Mouse (Mus musculus) midbrain, embryonic 14.5 days (tissue): ENCODE data around the gene Txnip. TPM values are rescaled to one million over a fixed set of nuclear protein-coding genes. Genes with fewer than 3 reads are reported as not detected.
A peak's percentile ranks its signal among the peaks of the same experiment; 100 is the strongest.

Experiments
- ATAC-seq: fragments of 200-750 bp; cut with Nextera tagmentation; 2 replicates; pipeline ENCODE4 v1.8.0; 2017; ENCODE audit warnings: moderate number of reproducible peaks, moderate library complexity; ENCODE audit not compliant: low FRiP score, low TSS enrichment
- DNase-seq: peaks from one replicate; pipeline ENCODE4 v3.0.0-alpha.2; 2015
- H3K27ac ChIP-seq: fragments of 300-500 bp; sonication (generic); replicated peaks from 2 replicates; pipeline ENCODE4 v1.5.1; 2014; ENCODE audit warnings: mild to moderate bottlenecking, low read depth, low read length, moderate library complexity
- H3K27me3 ChIP-seq: fragments of 300-500 bp; sonication (generic); 2 replicates; pipeline ENCODE4 v1.6.1; 2014; ENCODE audit warnings: low read length, control low read depth, mixed read lengths; ENCODE audit not compliant: control insufficient read depth, insufficient read depth
- H3K36me3 ChIP-seq: fragments of 300-500 bp; sonication (generic); 2 replicates; pipeline ENCODE4 v1.6.1; 2014; ENCODE audit warnings: low read length, control low read depth; ENCODE audit not compliant: control insufficient read depth, insufficient read depth
- H3K4me1 ChIP-seq: fragments of 300-500 bp; sonication (generic); 2 replicates; pipeline ENCODE4 v1.6.1; 2014; ENCODE audit warnings: mild to moderate bottlenecking, antibody characterized with exemption, low read length, control low read depth; ENCODE audit not compliant: control insufficient read depth, insufficient read depth
- H3K4me2 ChIP-seq: fragments of 300-500 bp; sonication (generic); 2 replicates; pipeline ENCODE4 v1.6.1; 2014; ENCODE audit warnings: mild to moderate bottlenecking, low read length, moderate library complexity
- H3K4me3 ChIP-seq: fragments of 300-500 bp; sonication (generic); replicated peaks from 2 replicates; pipeline ENCODE4 v1.5.1; 2014; ENCODE audit warnings: low read depth, low read length
- H3K9ac ChIP-seq: fragments of 300-500 bp; sonication (generic); replicated peaks from 2 replicates; pipeline ENCODE4 v1.6.1; 2014; ENCODE audit warnings: mild to moderate bottlenecking, low read length, moderate library complexity
- H3K9me3 ChIP-seq: fragments of 300-500 bp; sonication (generic); 2 replicates; pipeline ENCODE4 v1.6.1; 2016; ENCODE audit warnings: low read length, control low read depth, mixed read lengths; ENCODE audit not compliant: control insufficient read depth
- whole genome bisulfite sequencing: fragments of 180-500 bp; shearing (Covaris S2); extraction: QIAGEN DNeasy Blood & Tissue Kit; methylation state at CpG from one replicate; pipeline ENCODE4 v1.1.7; 2014; 5-methylcytosine and 5-hydroxymethylcytosine counted together
- polyA plus RNA-seq: library from polyadenylated mRNA; unstranded; fragments of >200 nt; fragmentation: Nextera tagmentation; extraction: Ambion mirVana; gene quantifications from 2 replicates; pipeline ENCODE4 v1.2.1, GENCODE M21; 2014

Gene Txnip
- polyA plus RNA-seq, 1 experiment from 2014 or later = 60.1 TPM

DNA sequence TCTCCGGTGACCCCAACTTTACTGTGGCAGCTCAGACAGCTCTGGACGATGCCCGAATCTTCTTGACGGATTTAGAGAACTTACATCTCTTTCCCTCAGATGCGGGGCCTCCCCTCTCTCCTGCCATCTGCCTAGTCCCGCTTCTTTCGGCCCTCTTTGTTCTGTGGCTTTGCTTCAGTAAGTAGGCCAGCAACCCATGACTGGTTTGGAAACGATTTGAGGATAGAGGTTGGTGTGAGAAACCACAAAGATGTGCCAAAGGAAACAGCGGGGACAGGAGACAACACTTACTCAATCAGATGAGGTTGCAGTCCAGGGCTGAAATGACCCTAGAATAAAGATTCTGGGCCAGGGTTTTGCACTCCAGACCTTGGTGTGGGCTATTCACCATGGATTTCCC is 29.3 kb upstream of the Txnip start:
- Histone ChIP-seq H3K27ac (no peak overlapping the region), H3K4me3 (no peak overlapping the region), H3K27me3 (peaks cover 19% of the 10 kb centered on the region), H3K9me3 (no peaks in the 10 kb centered on the region), H3K9ac (no peak overlapping the region), H3K36me3 (no peaks in the 10 kb centered on the region), H3K4me1 (peaks cover 9% of the 10 kb centered on the region), H3K4me2 (no peak overlapping the region)
- ATAC-seq = no peak
- 27% methylated on average over 9 of the region's 9 CpGs for WGBS
- no peak for DNase-seq

GRCm38 (mm10) chr3:96532050-96532449 is 25.7 kb upstream of the Txnip start:
- H3K4me1 ChIP-seq = peaks cover 4% of the 10 kb centered on the region
- no peak for ATAC-seq
- no peak overlapping the region for H3K27ac ChIP-seq
- H3K9me3 ChIP-seq = no peaks in the 10 kb centered on the region
- no peaks in the 10 kb centered on the region for H3K36me3 ChIP-seq
- no peak for DNase-seq
- no peak overlapping the region for H3K9ac ChIP-seq
- H3K27me3 ChIP-seq = peaks cover 14% of the 10 kb centered on the region
- no peak overlapping the region for H3K4me3 ChIP-seq
- WGBS = 73% methylated on average over 7 of the region's 7 CpGs
- H3K4me2 ChIP-seq = no peak overlapping the region

DNA sequence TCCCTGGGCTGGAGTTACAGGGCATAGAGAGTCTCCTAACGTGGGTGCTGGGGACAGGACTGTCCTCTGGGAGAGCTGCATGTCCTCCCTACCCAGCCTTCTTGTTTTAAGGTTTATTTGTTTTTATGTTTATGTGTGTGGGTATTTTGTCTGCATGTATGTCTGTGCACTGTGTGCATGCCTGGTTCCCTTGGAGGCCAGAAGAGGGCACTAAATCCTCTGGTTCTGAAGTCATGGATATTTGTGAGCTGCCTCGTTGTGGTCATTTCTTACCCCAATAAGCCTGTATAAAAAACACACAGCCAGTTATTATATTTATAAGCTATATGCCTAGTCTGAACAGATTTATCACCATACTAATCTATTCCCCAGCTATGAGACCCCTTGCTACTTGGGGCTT is 23.5 kb upstream of the Txnip start:
- Histone ChIP-seq H3K9me3 (no peaks in the 10 kb centered on the region), H3K36me3 (no peaks in the 10 kb centered on the region), H3K4me2 (no peak overlapping the region), H3K9ac (no peak overlapping the region), H3K27ac (no peak overlapping the region), H3K4me1 (no peaks in the 10 kb centered on the region), H3K27me3 (no peaks in the 10 kb centered on the region), H3K4me3 (no peak overlapping the region)
- DNase-seq (no peak), ATAC-seq (no peak)
- WGBS = 57% methylated on average over 2 of the region's 2 CpGs

DNA sequence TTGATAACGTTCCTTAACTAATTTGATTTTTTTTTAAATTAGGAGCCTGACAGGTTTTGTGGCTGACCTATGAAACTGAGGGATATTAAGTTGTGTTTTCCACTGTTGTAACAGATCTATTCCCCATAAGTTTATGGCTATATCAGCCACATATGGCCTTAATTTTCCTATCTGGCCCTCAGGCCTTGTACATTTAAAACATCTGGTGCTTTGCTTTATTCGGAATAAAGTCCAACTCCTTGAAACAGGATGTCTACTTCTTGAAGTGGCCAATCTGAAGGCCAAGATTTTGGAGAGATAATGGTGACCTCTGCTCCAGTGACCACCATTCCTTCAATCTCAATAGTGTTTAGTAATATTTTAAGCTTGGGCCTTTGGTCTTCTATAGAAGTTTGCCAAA is 18.4 kb upstream of the Txnip start:
- DNase-seq (no peak), ATAC-seq (no peak)
- no peaks in the 10 kb centered on the region for H3K36me3 ChIP-seq
- no peaks in the 10 kb centered on the region for H3K9me3 ChIP-seq
- H3K4me3 ChIP-seq = no peak overlapping the region
- no peaks in the 10 kb centered on the region for H3K4me1 ChIP-seq
- no peak overlapping the region for H3K27ac ChIP-seq
- H3K27me3 ChIP-seq = no peaks in the 10 kb centered on the region
- no peak overlapping the region for H3K9ac ChIP-seq
- WGBS = 89% methylated on average over 2 of the region's 2 CpGs
- no peak overlapping the region for H3K4me2 ChIP-seq

- Histone ChIP-seq H3K27me3 (no peaks in the 10 kb centered on the region), H3K36me3 (no peaks in the 10 kb centered on the region), H3K9me3 (no peaks in the 10 kb centered on the region), H3K4me1 (no peaks in the 10 kb centered on the region), H3K4me3 (no peak overlapping the region), H3K4me2 (no peak overlapping the region), H3K27ac (no peak overlapping the region), H3K9ac (no peak overlapping the region)
- DNase-seq (no peak), ATAC-seq (no peak)
- WGBS = 24% methylated on average over 6 of the region's 6 CpGs
Observed at GRCm38 (mm10) chr3:96540740-96541139, 17.0 kb upstream of the Txnip start.

GRCm38 (mm10) chr3:96541328-96542078 is 16.3 kb upstream of the Txnip start:
- no peak overlapping the region for H3K4me2 ChIP-seq
- H3K27ac ChIP-seq = no peak overlapping the region
- no peaks in the 10 kb centered on the region for H3K4me1 ChIP-seq
- WGBS = 24% methylated on average over 14 of the region's 14 CpGs
- no peak overlapping the region for H3K4me3 ChIP-seq
- no peak overlapping the region for H3K9ac ChIP-seq
- H3K36me3 ChIP-seq = no peaks in the 10 kb centered on the region
- H3K27me3 ChIP-seq = peaks cover 3% of the 10 kb centered on the region; the same call in 1 of the 2 replicates
- DNase-seq (peak; percentile 69), ATAC-seq (no peak)
- no peaks in the 10 kb centered on the region for H3K9me3 ChIP-seq

DNA sequence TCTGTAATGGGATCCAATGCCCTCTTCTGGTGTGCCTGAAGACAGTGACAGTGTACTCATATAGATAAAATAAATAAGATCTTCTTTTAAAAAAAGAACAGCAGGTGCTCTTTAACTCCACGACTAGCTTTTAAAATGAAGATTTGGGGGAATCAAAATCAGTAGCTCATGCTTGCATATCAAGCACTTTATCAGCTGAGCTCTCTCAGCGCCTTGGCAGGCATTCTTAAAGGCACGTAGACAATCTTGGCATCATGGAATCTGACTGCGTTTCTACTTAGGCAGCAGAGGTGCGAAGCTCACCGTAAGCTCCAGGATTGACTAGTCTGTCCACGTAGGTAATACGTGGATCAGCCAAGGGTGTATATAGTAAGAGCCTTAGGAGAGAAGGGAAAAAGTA is 15.2 kb upstream of the Txnip start:
- Histone ChIP-seq H3K27ac (no peak overlapping the region), H3K9ac (no peak overlapping the region), H3K4me1 (no peaks in the 10 kb centered on the region), H3K4me2 (no peak overlapping the region), H3K9me3 (no peaks in the 10 kb centered on the region), H3K36me3 (no peaks in the 10 kb centered on the region), H3K4me3 (no peak overlapping the region), H3K27me3 (peaks cover 4% of the 10 kb centered on the region; the same call in 1 of the 2 replicates)
- WGBS = 80% methylated on average over 8 of the region's 8 CpGs
- ATAC-seq (no peak), DNase-seq (no peak)

- ATAC-seq = no peak
- WGBS = 89% methylated on average over 11 of the region's 11 CpGs
Observed at GRCm38 (mm10) chr3:96543345-96543744, 14.4 kb upstream of the Txnip start.

GRCm38 (mm10) chr3:96545565-96545964 is 12.2 kb upstream of the Txnip start:
- no peak for DNase-seq
- Histone ChIP-seq H3K27ac (no peak overlapping the region), H3K4me1 (no peaks in the 10 kb centered on the region), H3K9ac (no peak overlapping the region), H3K9me3 (no peaks in the 10 kb centered on the region), H3K4me3 (no peak overlapping the region), H3K4me2 (no peak overlapping the region), H3K36me3 (no peaks in the 10 kb centered on the region), H3K27me3 (peaks cover 4% of the 10 kb centered on the region; the same call in 1 of the 2 replicates)
- WGBS = 38% methylated on average over 1 of the region's 1 CpGs
- ATAC-seq = no peak

More at GRCm38 (mm10) chr3:96543345-96543744, 14.4 kb upstream of the Txnip start:
- Histone ChIP-seq H3K9me3 (no peaks in the 10 kb centered on the region), H3K9ac (no peak overlapping the region), H3K4me2 (no peak overlapping the region), H3K4me3 (no peak overlapping the region), H3K36me3 (no peaks in the 10 kb centered on the region), H3K27me3 (peaks cover 4% of the 10 kb centered on the region; the same call in 1 of the 2 replicates), H3K4me1 (no peaks in the 10 kb centered on the region), H3K27ac (no peak overlapping the region)
- no peak for DNase-seq
